Mouse (Mus musculus) hindbrain, embryonic 10.5 days (tissue): ENCODE data around the gene Nmnat2. TPM values are rescaled to one million over a fixed set of nuclear protein-coding genes. Genes with fewer than 3 reads are reported as not detected.

Experiments used
- DNase-seq: peaks from one replicate; pipeline ENCODE4 v3.0.0-alpha.2; 2017; ENCODE audit warnings: low spot score
- H3K27ac ChIP-seq: fragments of 300-500 bp; sonication (generic); 2 replicates; pipeline ENCODE4 v1.5.1; 2016; ENCODE audit warnings: mild to moderate bottlenecking, moderate library complexity
- H3K27me3 ChIP-seq: fragments of 300-500 bp; sonication (generic); 2 replicates; pipeline ENCODE4 v1.6.1; 2016; ENCODE audit warnings: mild to moderate bottlenecking; ENCODE audit not compliant: poor library complexity, insufficient read depth, severe bottlenecking
- H3K36me3 ChIP-seq: fragments of 300-500 bp; sonication (generic); 2 replicates; pipeline ENCODE4 v1.6.1; 2016; ENCODE audit warnings: mild to moderate bottlenecking, moderate library complexity
- H3K4me1 ChIP-seq: fragments of 300-500 bp; sonication (generic); replicated peaks from 2 replicates; pipeline ENCODE4 v1.6.1; 2016; ENCODE audit warnings: mild to moderate bottlenecking
- H3K4me3 ChIP-seq: fragments of 300-500 bp; sonication (generic); 2 replicates; pipeline ENCODE4 v1.5.1; 2016; ENCODE audit warnings: mild to moderate bottlenecking, moderate library complexity
- H3K9me3 ChIP-seq: fragments of 300-500 bp; sonication (generic); 2 replicates; pipeline ENCODE4 v1.6.1; 2016; ENCODE audit warnings: mild to moderate bottlenecking, moderate library complexity
- WGBS: fragments of 180-500 bp; shearing (Covaris S2); methylation state at CpG from one replicate; pipeline ENCODE4 v1.1.7; 2016; 5-methylcytosine and 5-hydroxymethylcytosine counted together
- polyA plus RNA-seq: library from polyadenylated mRNA; unstranded; fragments of >200 nt; fragmentation: Nextera tagmentation; extraction: Ambion mirVana; gene quantifications from 2 replicates; pipeline ENCODE4 v1.2.1, GENCODE M21; 2016

Nmnat2 gene
- polyA plus RNA-seq, 1 experiment from 2014 or later: 20.6 TPM

DNA sequence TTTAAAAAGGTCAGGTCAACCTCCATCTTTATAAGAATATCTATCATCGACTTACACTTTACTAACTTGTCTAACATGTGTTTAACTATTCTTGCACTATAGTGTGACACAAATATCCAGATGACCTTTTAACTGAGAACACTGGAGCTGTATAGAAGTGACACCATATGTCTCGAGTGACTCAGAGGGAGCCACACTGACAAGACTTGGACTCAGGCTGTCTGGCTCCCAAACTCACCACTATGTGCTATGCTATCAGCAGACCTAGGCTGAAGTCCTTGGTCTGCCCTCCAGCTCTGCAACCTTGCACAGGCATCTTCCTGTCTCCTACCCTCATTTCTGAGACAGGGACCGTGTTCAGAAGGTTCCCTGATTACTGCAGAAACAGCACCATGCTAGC, 209.0 kb downstream of the Nmnat2 start:
- Histone ChIP-seq H3K27me3 (no peaks in the 10 kb centered on the region), H3K9me3 (no peaks in the 10 kb centered on the region), H3K27ac (no peak overlapping the region), H3K36me3 (no peaks in the 10 kb centered on the region), H3K4me1 (0 out of 2 replicates have a peak, but pooled peaks cover 4% of the 10 kb centered on the region), H3K4me3 (no peak overlapping the region)
- 76% methylated on average over 3 of the region's 3 CpGs for WGBS
- DNase-seq: no peak

DNA sequence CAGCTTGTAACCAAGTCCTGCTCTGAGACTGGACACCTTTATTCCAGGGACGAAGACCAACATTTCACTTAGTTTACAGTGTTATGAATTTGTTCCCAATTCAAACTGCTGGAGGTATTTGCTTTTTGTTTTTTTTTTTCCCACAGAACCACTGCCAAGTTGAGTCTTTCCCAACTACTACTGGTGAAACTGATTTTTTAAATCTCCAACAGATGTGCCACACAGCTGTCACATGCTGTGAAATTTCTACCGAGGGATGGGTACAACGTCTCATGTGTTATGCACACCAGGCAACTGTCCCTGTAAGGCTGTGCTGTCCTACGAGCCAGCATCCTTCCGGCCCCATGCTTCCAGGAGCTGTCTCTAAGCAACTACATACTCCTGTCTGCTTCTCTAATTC, 213.5 kb downstream of the Nmnat2 start:
- no peak for DNase-seq
- no peak overlapping the region for H3K27ac ChIP-seq
- H3K4me1 ChIP-seq: peaks cover 20% of the 10 kb centered on the region
- WGBS: 82% methylated on average over 5 of the region's 5 CpGs
- no peaks in the 10 kb centered on the region for H3K9me3 ChIP-seq
- no peak overlapping the region for H3K4me3 ChIP-seq
- H3K27me3 ChIP-seq: no peaks in the 10 kb centered on the region
- H3K36me3 ChIP-seq: no peaks in the 10 kb centered on the region

Other genes with a start within 250 kb of the Nmnat2 start
- not detected in 2 replicates for gene Apobec4, start 204.4 kb upstream of the Nmnat2 start, polyA plus RNA-seq
- gene Rgl1, start 188.6 kb upstream of the Nmnat2 start, polyA plus RNA-seq: 27.1 and 28.9 TPM in 2 replicates
- gene Arpc5, start 188.5 kb upstream of the Nmnat2 start, polyA plus RNA-seq: 231 and 256 TPM in 2 replicates
- 2.5 and 4.2 TPM in 2 replicates for gene Ncf2, start 154.8 kb upstream of the Nmnat2 start, polyA plus RNA-seq
- gene Smg7, start 52.3 kb upstream of the Nmnat2 start, polyA plus RNA-seq: 34.0 and 38.2 TPM in 2 replicates
- 2.3 and 2.8 TPM in 2 replicates for gene Lamc2, start 231.5 kb downstream of the Nmnat2 start, polyA plus RNA-seq